Mouse (Mus musculus) hindbrain, embryonic 10.5 days (tissue): Measurements from ENCODE around the gene Tagap. TPM values are rescaled to one million over a fixed set of nuclear protein-coding genes. Genes with fewer than 3 reads are reported as not detected.
"Not testable (repeated sequence)": the region's sequence is repeated elsewhere in the genome, so short reads cannot be mapped to it uniquely, and the experiment has no call there.

ENCODE experiments used
- DNase-seq: peaks from one replicate; pipeline ENCODE4 v3.0.0-alpha.2; 2017; ENCODE audit warnings: low spot score
- H3K27ac ChIP-seq: fragments of 300-500 bp; sonication (generic); 2 replicates; pipeline ENCODE4 v1.5.1; 2016; ENCODE audit warnings: mild to moderate bottlenecking, moderate library complexity
- H3K27me3 ChIP-seq: fragments of 300-500 bp; sonication (generic); 2 replicates; pipeline ENCODE4 v1.6.1; 2016; ENCODE audit warnings: mild to moderate bottlenecking; ENCODE audit not compliant: poor library complexity, insufficient read depth, severe bottlenecking
- H3K36me3 ChIP-seq: fragments of 300-500 bp; sonication (generic); 2 replicates; pipeline ENCODE4 v1.6.1; 2016; ENCODE audit warnings: mild to moderate bottlenecking, moderate library complexity
- H3K4me1 ChIP-seq: fragments of 300-500 bp; sonication (generic); replicated peaks from 2 replicates; pipeline ENCODE4 v1.6.1; 2016; ENCODE audit warnings: mild to moderate bottlenecking
- H3K4me3 ChIP-seq: fragments of 300-500 bp; sonication (generic); 2 replicates; pipeline ENCODE4 v1.5.1; 2016; ENCODE audit warnings: mild to moderate bottlenecking, moderate library complexity
- H3K9me3 ChIP-seq: fragments of 300-500 bp; sonication (generic); 2 replicates; pipeline ENCODE4 v1.6.1; 2016; ENCODE audit warnings: mild to moderate bottlenecking, moderate library complexity
- WGBS: fragments of 180-500 bp; shearing (Covaris S2); methylation state at CpG from one replicate; pipeline ENCODE4 v1.1.7; 2016; 5-methylcytosine and 5-hydroxymethylcytosine counted together
- polyA plus RNA-seq: library from polyadenylated mRNA; unstranded; fragments of >200 nt; fragmentation: Nextera tagmentation; extraction: Ambion mirVana; gene quantifications from 2 replicates; pipeline ENCODE4 v1.2.1, GENCODE M21; 2016

The Tagap gene
- polyA plus RNA-seq, 1 experiment from 2014 or later, result 0.76 TPM

DNA sequence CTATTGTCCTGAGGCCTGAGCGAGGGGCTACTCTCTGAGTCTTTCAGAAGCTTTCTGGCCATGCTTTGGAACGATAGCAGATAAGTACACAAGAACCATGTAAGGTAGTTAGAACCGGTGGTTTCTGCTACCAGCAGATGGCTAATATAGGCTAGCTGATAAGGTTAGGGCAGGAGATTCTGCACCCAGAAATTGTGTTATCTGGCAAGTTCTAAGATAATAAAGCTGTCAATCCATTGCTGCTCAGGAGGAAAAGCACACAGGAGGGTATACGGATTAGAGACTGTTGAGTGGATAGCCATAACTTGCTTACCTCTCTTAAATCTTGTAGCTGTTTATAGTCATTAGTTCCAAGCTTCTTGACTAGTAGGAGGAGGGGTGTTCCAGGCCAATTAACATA is 37.5 kb downstream of the Tagap start:
- H3K4me1 ChIP-seq, H3K9me3 ChIP-seq, H3K27me3 ChIP-seq, H3K27ac ChIP-seq, H3K36me3 ChIP-seq, DNase-seq, H3K4me3 ChIP-seq: not testable (repeated sequence)
- 95% methylated on average over 4 of the region's 4 CpGs for WGBS

DNA sequence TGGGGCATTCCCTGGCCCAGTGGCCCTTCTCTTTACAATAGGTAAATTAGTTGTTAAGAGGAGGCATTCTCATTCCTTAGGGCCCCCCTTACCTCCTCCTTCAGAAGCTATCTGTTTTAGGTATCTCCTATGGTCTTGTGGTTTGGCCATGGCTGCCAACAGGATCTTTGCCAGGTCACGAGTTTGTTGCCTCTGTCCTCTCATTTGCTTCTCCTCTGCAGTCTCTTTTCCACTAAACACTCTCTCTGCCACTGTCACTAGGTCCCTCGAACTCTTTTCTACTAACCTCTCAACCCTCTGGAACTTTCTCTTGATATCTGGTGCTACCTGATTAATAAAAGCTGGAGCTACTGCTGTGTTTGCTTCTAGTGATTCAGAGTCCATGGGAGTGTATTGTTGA is 38.6 kb downstream of the Tagap start:
- not testable (repeated sequence) for H3K4me1 ChIP-seq, H3K36me3 ChIP-seq, DNase-seq, H3K4me3 ChIP-seq, H3K27ac ChIP-seq, H3K9me3 ChIP-seq, H3K27me3 ChIP-seq
- 87% methylated on average over 2 of the region's 2 CpGs for WGBS

DNA sequence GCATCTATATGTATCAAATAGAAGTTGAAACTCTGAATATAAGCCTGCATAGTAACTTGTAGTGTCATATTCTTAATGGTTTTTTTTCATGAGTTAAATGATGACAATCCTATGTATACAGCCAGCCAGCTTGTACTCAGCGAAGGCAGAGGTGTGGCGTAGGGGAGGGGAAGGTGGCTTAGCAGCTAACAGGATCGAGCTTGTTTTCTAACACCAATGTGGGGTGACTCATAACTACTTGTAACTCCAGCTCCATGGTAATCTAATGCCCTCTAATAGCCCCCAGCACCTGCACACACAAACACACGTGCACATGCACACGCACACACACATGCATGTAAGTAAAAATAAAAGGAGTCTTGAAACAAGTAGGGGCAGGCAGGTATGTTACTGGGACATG is 42.7 kb downstream of the Tagap start:
- not testable (repeated sequence) for DNase-seq, H3K36me3 ChIP-seq, H3K27ac ChIP-seq, H3K4me1 ChIP-seq, H3K27me3 ChIP-seq, H3K4me3 ChIP-seq, H3K9me3 ChIP-seq
- WGBS, result 92% methylated on average over 3 of the region's 5 CpGs

DNA sequence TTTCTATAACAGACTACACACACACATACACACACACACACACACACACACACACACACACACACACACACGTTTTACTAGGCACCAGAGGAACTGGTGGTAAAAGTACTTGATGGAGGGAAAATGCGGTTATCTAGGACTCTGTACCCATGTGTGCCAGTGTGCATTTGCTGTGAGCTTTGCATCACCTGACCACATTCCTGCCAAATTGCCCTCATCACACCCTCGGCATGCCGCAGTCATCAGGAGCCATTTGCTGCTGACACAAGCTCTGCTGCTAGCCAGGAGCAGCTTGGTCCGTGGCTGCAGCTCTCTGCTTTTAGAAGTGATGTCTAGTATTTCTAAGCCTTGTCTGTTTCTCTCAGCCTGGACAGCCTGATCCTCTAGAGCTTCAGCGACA is 44.0 kb downstream of the Tagap start:
- not testable (repeated sequence) for H3K27ac ChIP-seq, H3K27me3 ChIP-seq, H3K4me1 ChIP-seq, H3K36me3 ChIP-seq, H3K4me3 ChIP-seq, DNase-seq, H3K9me3 ChIP-seq
- WGBS, result 77% methylated on average over 2 of the region's 6 CpGs

DNA sequence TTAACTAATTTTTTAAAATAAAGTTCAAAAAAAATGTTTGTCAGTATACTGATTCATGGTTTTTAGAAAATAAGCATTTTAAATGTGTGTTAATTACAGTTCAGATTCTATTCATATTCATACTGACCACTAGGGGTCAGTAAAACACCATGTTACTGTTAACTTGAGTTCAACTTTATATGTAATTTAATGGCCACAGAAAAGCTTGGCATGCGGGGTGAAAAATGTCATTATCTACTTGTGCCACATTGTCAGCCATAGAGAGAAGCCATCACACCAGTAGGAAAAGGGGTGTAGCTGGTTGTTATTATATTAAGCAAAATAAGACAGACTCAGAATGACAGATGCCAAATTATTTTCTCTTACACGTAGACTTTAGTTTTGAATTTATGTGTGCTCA is 57.7 kb downstream of the Tagap start:
- H3K27ac ChIP-seq, H3K9me3 ChIP-seq, DNase-seq, H3K36me3 ChIP-seq, H3K4me1 ChIP-seq, H3K27me3 ChIP-seq, H3K4me3 ChIP-seq: not testable (repeated sequence)
- WGBS, result 95% methylated on average over 1 of the region's 2 CpGs

Other genes starting within 250 kb of the Tagap start
- gene Fndc1, start 98.7 kb upstream of the Tagap start, polyA plus RNA-seq, result 0.61 and 0.81 TPM in 2 replicates
- 60.2 and 61.8 TPM in 2 replicates for gene Rsph3a, start 19.6 kb downstream of the Tagap start, polyA plus RNA-seq
- 0.16 TPM in 1 of 2 replicates, not detected in the other for gene Gm49673, start 221.8 kb downstream of the Tagap start, polyA plus RNA-seq
- 18.3 and 19.2 TPM in 2 replicates for gene Rnaset2a, start 222.1 kb downstream of the Tagap start, polyA plus RNA-seq
- gene Fgfr1op, start 239.5 kb downstream of the Tagap start, polyA plus RNA-seq, result 40.5 and 43.6 TPM in 2 replicates